Mouse (Mus musculus): ENCODE measurements around the gene D630003M21Rik. TPM values are rescaled to one million over a fixed set of nuclear protein-coding genes. Genes with fewer than 3 reads are reported as not detected.

The D630003M21Rik gene
- polyA plus RNA-seq, 1 experiment from 2014 or later = 3.1 TPM

DNA sequence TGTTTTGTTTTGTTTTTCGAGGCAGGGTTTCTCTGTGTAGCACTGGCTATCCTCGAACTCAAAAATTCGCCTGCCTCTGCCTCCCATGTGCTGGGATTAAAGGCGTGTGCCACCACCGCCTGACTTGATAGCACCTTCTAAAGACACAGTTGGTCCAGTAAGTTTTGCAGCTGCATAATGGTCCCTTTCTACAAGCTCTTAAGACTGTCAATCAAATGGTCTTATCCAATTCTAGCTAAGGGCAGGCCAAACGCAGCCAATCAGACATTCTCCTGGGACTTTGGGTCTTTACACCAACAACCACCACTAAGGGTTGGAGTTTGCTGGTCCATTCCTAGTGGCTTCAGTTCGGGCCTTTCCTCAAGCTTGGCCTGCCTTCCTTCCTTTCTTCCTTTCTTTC is 73.9 kb downstream of the D630003M21Rik start:
- H3K27ac ChIP-seq (replicated peaks) = no peak overlapping the region
- H3K4me1 ChIP-seq = peaks cover 37% of the 10 kb centered on the region
- peaks cover 6% of the 10 kb centered on the region; the same call in 1 of the 2 replicates for H3K9me3 ChIP-seq
- no peaks in the 10 kb centered on the region for H3K36me3 ChIP-seq (replicated peaks)
- no peak overlapping the region for H3K4me3 ChIP-seq
- WGBS = 85% methylated on average over 7 of the region's 7 CpGs
- DNase-seq (ENCODE audit: low spot score) = no peak
- no peaks in the 10 kb centered on the region for H3K27me3 ChIP-seq (replicated peaks; ENCODE audit: low read depth, poor library complexity, severe bottlenecking)

DNA sequence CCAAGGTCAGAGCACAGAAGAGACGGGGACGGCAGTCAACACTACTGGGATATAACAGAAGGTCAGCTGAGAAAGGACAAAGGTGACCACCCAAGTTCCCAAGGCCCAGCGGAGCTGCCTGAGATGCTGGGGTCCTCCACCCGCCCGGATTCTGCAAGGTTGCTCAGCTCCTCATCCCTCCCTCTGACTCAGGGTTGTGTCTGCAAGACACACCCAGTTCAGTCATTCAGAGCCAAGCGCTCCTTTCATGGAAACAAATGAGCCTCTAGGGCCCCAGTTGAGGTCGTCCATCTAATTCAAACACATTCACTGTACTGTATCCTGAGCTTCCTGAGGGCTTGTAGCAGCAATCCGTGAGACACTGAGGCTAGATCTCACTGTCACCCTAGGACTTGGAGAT is 74.4 kb downstream of the D630003M21Rik start:
- H3K9me3 ChIP-seq = peaks cover 6% of the 10 kb centered on the region; the same call in 1 of the 2 replicates
- no peaks in the 10 kb centered on the region for H3K36me3 ChIP-seq (replicated peaks)
- 57% methylated on average over 8 of the region's 8 CpGs for WGBS
- no peaks in the 10 kb centered on the region for H3K27me3 ChIP-seq (replicated peaks; ENCODE audit: low read depth, poor library complexity, severe bottlenecking)
- H3K4me3 ChIP-seq = no peak overlapping the region
- H3K4me1 ChIP-seq = peaks cover 33% of the 10 kb centered on the region
- DNase-seq (ENCODE audit: low spot score) = no peak
- H3K27ac ChIP-seq (replicated peaks) = peak overlapping the region; percentile 88

DNA sequence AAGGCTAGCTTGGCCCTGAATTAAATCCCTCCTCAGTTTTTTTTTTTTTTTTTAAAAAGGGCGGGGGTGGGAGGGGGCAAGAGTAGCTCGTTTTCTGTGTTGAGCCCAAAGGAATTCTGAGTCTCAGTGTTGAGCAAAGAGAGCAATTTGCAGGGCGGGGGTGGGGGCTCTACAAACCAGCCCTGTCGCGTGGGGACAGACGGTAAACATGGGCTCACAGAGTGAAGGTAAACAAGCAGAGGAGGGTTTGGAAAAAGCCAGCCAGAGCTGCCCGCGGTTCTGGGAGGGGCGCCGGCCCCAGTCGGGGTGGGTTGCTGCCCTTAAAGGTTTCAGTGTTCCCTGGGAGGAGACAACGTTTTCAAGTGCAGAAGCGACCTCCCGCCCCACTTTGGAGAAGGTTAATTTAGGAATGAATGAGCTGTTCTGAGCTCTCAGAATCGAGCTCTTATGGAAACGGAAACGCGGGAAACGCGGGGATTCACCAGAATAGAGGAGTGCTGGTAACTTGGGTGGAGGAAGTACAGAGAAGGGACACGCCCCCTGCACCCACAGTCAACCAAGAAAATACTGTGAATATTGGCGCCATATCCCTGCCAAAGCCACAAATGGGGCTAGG is 75.2 kb downstream of the D630003M21Rik start:
- H3K4me3 ChIP-seq = peak overlapping the region; percentile 57
- DNase-seq (ENCODE audit: low spot score) = peak; percentile 68
- WGBS = 2% methylated on average over 22 of the region's 22 CpGs

DNA sequence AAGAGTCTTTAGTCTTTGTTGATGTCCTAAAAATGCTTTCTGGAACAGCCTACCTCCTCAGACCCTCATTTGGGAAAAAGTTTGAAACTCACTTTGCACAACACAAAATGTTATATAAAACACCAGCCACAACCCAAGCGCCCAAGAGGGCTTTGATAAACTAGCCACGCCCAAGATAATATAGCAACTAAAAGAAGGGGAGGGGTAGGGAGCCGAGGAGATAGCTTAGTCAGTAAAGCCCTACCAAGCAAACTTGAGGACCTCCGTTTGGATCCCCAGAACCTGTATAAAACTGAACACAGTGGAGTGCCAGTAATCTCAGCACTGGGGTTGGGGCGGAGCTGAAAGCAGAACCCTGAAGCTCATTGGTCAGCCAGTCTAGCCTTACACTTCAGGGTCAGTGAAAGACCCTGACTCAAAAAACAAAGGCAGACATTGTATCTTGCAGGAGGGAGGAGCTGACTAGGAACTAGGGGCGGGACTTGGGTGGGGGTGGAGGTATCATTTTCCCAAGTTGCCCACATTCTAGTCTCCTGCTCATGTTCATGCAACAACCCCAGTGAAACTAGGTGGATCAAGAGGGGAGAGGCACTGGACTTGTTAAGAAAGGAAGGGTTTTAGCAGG is 76.2 kb downstream of the D630003M21Rik start:
- DNase-seq (ENCODE audit: low spot score) = peak; percentile 76
- 0 out of 2 replicates have a peak, but pooled peaks cover under 1% of the 10 kb centered on the region for H3K27me3 ChIP-seq (replicated peaks; ENCODE audit: low read depth, poor library complexity, severe bottlenecking)
- 23% methylated on average over 6 of the region's 6 CpGs for WGBS
- peak overlapping the region; percentile 57 for H3K4me3 ChIP-seq
- peaks cover 29% of the 10 kb centered on the region for H3K4me1 ChIP-seq
- H3K9me3 ChIP-seq = peaks cover 6% of the 10 kb centered on the region; the same call in 1 of the 2 replicates
- H3K36me3 ChIP-seq (replicated peaks) = no peaks in the 10 kb centered on the region
- H3K27ac ChIP-seq (replicated peaks) = peak overlapping the region; percentile 88

More for the DNA sequence above, 75.2 kb downstream of the D630003M21Rik start:
- H3K36me3 ChIP-seq (replicated peaks) = no peaks in the 10 kb centered on the region
- peak overlapping the region; percentile 88 for H3K27ac ChIP-seq (replicated peaks)
- H3K9me3 ChIP-seq = peaks cover 6% of the 10 kb centered on the region; the same call in 1 of the 2 replicates
- H3K4me1 ChIP-seq = peaks cover 29% of the 10 kb centered on the region
- no peaks in the 10 kb centered on the region for H3K27me3 ChIP-seq (replicated peaks; ENCODE audit: low read depth, poor library complexity, severe bottlenecking)

DNA sequence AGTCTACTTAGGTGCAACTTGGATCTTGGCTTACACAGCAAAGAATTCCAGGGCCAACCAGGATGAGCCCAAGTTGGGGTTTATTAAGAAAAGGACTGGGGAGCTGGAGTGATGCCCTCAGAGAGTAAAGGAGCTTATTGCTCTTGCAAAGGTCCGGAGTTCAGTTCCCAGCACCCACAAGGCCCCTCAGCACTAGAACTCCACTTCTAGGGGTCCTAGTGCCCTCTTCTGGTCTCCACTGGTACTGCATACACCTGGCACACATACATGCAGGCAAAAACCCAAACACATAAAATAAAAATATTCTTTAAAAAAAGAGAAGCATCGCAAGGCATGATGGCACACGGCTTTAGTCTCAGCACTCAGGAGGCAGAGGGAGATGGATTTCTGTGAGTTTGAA is 77.9 kb downstream of the D630003M21Rik start:
- WGBS = 94% methylated on average over 3 of the region's 3 CpGs
- peaks cover 6% of the 10 kb centered on the region; the same call in 1 of the 2 replicates for H3K9me3 ChIP-seq
- H3K4me1 ChIP-seq = peaks cover 35% of the 10 kb centered on the region
- no peak for DNase-seq (ENCODE audit: low spot score)
- H3K27me3 ChIP-seq (replicated peaks; ENCODE audit: low read depth, poor library complexity, severe bottlenecking) = peaks cover 18% of the 10 kb centered on the region
- no peak overlapping the region for H3K27ac ChIP-seq (replicated peaks)
- no peaks in the 10 kb centered on the region for H3K36me3 ChIP-seq (replicated peaks)
- no peak overlapping the region for H3K4me3 ChIP-seq

DNA sequence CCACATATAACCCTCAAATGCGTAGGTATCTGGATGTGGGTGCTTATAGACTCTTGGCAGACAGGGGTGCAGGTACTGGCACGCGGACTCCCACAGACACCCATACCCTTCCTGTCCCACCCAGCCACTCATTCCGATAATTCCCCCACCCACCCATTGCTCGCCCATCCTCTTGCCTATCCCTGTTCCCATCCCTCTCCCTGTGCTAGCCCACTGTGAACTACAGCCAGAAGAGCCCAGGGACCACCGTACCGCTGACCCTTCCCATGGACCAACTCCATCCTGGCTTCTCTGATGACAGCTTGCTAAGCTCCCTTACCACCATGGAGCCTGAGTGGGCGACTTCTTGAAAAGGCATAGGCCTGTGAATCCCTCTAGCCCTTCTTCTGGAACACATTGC is 82.1 kb downstream of the D630003M21Rik start:
- Histone ChIP-seq H3K9me3 (peaks cover 6% of the 10 kb centered on the region; the same call in 1 of the 2 replicates), H3K4me3 (no peak overlapping the region), H3K27ac (replicated peaks) (no peak overlapping the region), H3K36me3 (replicated peaks) (no peaks in the 10 kb centered on the region), H3K27me3 (replicated peaks; ENCODE audit: low read depth, poor library complexity, severe bottlenecking) (peaks cover 40% of the 10 kb centered on the region), H3K4me1 (peaks cover 31% of the 10 kb centered on the region)
- no peak for DNase-seq (ENCODE audit: low spot score)
- 93% methylated on average over 8 of the region's 8 CpGs for WGBS

DNA sequence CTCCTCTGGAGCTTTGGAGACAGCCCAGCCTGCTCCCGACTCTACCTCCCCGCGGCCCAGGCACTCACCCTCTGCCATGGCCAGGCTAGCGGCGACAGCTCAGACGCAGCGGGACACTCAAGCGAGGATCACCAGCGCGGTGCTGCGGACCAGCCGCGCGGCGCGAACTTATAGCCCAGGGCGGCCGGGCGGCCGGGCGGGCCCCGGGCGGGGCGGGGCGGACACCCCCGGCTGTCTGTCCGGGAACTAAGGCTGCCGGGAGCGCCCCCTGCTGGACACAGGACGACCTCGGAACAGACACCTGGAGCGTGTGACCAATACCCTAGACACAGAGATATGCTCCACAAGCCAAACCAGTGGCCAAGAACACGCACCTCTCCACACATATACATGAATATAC is 82.8 kb downstream of the D630003M21Rik start, which contains the start of gene Tgm2:
Tgm2 (minus strand) TSS at position 214 of the 400 bp plus-strand sequence.
- peak; percentile 88 for DNase-seq (ENCODE audit: low spot score)
- peak within 1 kb of the TSS; percentile 61 for H3K4me3 ChIP-seq
- under 1% methylated on average over 33 of the region's 33 CpGs for WGBS
- H3K27me3 ChIP-seq (replicated peaks; ENCODE audit: low read depth, poor library complexity, severe bottlenecking) = peaks cover 40% of the 10 kb centered on the region
- H3K27ac ChIP-seq (replicated peaks) = peak within 1 kb of the TSS; percentile 76; the same call in 1 of the 2 replicates
- H3K36me3 ChIP-seq (replicated peaks) = no peaks in the 10 kb centered on the region
- H3K4me1 ChIP-seq = peaks cover 31% of the 10 kb centered on the region
- peaks cover 5% of the 10 kb centered on the region; the same call in 1 of the 2 replicates for H3K9me3 ChIP-seq

DNA sequence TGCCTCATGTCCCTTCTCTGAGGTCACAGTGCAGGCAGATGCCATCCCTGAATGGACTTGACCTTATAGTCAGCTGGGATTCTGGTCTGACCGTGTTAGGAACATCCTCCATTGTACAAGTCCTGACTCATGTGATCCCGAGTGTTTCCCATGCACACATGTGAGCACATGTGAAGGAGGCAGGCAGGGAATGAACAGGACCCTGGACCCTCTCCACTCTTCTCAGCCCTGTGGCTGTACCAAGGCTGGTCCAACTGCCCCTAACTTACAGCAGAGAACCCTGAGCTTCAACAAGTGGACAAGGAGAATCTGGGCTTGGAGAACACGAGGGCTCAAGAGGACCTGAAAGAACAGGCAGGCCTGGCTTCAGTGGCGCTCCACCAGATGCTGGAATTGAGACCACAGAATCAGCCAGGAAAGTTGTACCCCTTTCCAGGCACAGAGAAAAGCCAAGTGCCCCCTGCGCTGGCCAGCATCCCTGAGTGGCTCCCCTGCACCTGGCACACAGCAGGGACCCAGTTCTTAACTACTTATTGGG is 83.4 kb downstream of the D630003M21Rik start:
- no peaks in the 10 kb centered on the region for H3K9me3 ChIP-seq
- peak overlapping the region; percentile 61 for H3K4me3 ChIP-seq
- no peaks in the 10 kb centered on the region for H3K36me3 ChIP-seq (replicated peaks)
- H3K4me1 ChIP-seq = peaks cover 37% of the 10 kb centered on the region
- DNase-seq (ENCODE audit: low spot score) = no peak
- 65% methylated on average over 5 of the region's 5 CpGs for WGBS
- peak overlapping the region; percentile 76; the same call in 1 of the 2 replicates for H3K27ac ChIP-seq (replicated peaks)
- H3K27me3 ChIP-seq (replicated peaks; ENCODE audit: low read depth, poor library complexity, severe bottlenecking) = peaks cover 40% of the 10 kb centered on the region

DNA sequence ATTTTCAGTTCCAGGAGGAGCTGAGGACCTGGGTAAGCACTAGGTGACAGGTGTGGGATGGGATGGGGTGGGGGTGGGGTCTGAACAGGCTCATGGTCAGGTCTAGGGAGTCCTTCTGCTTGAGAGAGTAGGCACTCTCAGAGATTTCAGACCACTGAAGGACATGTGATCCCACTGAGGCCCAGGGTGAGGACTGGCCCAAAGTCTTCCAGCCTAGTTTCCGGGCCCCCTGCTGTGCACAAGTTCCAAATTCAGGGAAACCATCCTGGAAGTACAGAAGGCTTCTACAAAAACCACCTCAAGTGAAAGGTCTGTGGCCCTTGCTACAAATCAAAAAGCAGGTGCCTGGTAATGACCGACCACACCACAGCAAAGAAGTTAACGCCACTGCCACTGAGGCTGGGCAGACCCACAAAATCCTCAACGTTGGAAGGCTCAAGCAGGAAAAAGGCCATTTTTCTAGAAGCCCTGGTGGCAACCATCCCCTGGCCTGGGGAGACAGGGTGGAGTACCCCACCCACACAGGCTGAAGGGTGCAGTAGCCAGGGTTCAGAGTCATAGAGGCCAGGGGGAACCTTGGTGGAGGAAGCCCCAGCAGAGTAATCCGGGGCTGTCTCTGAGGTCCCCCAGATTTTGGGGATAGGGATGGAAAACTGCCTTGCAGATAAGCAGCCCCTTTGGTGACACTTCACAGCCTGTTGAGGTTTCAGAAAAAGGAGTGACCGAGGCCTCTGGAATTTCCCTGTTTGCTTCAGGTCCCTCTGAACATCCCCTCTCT is 84.1 kb downstream of the D630003M21Rik start:
- WGBS = 84% methylated on average over 6 of the region's 6 CpGs
- Histone ChIP-seq H3K4me3 (peak overlapping the region; percentile 6; the same call in 1 of the 2 replicates), H3K27ac (replicated peaks) (no peak overlapping the region)

DNA sequence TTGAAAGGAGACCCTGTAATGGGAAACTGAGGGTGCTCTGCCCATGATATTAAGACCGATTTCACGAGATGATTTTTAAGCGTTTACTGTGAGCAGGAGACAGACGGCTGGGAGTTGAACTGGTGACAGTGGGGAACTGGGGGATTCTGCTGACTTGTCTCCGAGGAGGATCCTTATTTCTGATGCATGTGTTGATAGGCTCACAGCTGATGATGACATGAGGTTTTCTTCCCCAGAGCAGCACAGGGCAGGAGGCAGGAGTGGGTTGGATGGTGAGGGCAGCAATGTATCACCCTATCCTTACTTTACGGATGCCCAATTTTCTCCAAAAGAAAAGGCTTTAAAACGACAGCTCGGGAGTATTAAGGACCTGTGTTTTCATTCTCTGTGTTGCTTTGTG is 84.8 kb downstream of the D630003M21Rik start:
- peak overlapping the region; percentile 0; the same call in 1 of the 2 replicates for H3K27ac ChIP-seq (replicated peaks)

More for the DNA sequence above, 84.1 kb downstream of the D630003M21Rik start:
- Histone ChIP-seq H3K27me3 (replicated peaks; ENCODE audit: low read depth, poor library complexity, severe bottlenecking) (peaks cover 40% of the 10 kb centered on the region), H3K4me1 (peaks cover 42% of the 10 kb centered on the region), H3K36me3 (replicated peaks) (no peaks in the 10 kb centered on the region), H3K9me3 (no peaks in the 10 kb centered on the region)
- DNase-seq (ENCODE audit: low spot score) = no peak

DNA sequence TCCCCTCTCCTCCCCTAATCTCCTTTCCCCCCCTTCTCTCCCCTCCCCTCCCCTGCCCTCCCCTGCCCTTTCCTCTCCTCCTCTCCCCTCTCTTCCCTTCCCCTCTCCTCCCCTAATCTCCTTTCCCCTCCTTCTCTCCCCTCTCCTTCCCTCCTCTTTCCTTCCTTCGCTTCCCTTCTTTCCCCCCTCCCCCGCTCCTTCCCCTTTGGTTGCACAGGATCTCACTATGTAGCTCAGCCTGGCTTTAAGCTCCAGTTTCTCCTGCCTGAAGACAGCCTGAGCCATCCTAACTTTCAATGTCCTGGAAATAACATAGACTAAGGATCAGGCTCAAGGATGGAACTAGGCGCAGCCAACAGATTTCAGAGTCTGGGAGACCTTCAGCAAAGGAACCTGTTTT is 85.2 kb downstream of the D630003M21Rik start:
- 46% methylated on average over 3 of the region's 3 CpGs for WGBS
- peak overlapping the region; percentile 0; the same call in 1 of the 2 replicates for H3K27ac ChIP-seq (replicated peaks)
- peaks cover 40% of the 10 kb centered on the region for H3K27me3 ChIP-seq (replicated peaks; ENCODE audit: low read depth, poor library complexity, severe bottlenecking)
- no peaks in the 10 kb centered on the region for H3K36me3 ChIP-seq (replicated peaks)
- peaks cover 53% of the 10 kb centered on the region for H3K4me1 ChIP-seq
- no peak for DNase-seq (ENCODE audit: low spot score)
- H3K4me3 ChIP-seq = no peak overlapping the region; the same call in 1 of the 2 replicates
- H3K9me3 ChIP-seq = no peaks in the 10 kb centered on the region

More for the DNA sequence above, 84.8 kb downstream of the D630003M21Rik start:
- no peak overlapping the region for H3K4me3 ChIP-seq
- WGBS = 58% methylated on average over 8 of the region's 8 CpGs
- no peak for DNase-seq (ENCODE audit: low spot score)
- peaks cover 40% of the 10 kb centered on the region for H3K27me3 ChIP-seq (replicated peaks; ENCODE audit: low read depth, poor library complexity, severe bottlenecking)
- peaks cover 49% of the 10 kb centered on the region for H3K4me1 ChIP-seq
- no peaks in the 10 kb centered on the region for H3K9me3 ChIP-seq
- no peaks in the 10 kb centered on the region for H3K36me3 ChIP-seq (replicated peaks)

DNA sequence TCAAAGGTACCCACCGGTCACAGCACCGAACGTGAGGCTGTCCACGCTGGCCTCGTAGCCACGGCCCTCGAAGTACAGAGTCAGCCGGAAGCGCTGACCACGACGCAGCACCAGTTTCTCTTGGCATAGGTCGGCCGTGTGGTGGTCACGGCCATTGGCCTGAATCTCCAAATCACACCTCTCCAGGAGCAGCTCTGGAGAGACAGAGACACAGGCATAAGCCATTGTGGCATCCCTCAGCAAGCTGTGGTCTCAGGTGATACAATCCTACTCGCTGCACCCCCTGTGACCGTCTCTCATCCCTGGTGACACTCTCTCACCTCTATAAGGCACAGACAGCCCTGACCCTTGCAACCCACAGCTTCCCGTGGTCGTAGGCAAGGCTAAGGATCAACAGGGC is 86.0 kb downstream of the D630003M21Rik start:
- Histone ChIP-seq H3K27ac (replicated peaks) (peak overlapping the region; percentile 11), H3K9me3 (no peaks in the 10 kb centered on the region), H3K27me3 (replicated peaks; ENCODE audit: low read depth, poor library complexity, severe bottlenecking) (peaks cover 40% of the 10 kb centered on the region), H3K4me1 (peaks cover 55% of the 10 kb centered on the region), H3K4me3 (no peak overlapping the region), H3K36me3 (replicated peaks) (no peaks in the 10 kb centered on the region)
- DNase-seq (ENCODE audit: low spot score) = no peak
- WGBS = 82% methylated on average over 18 of the region's 18 CpGs
